Comparison of ENCODE assay signal across 8 mouse cellular contexts in genomic region chr4:22017656-22018379, GRCm38 (mm10).
DNase-seq lines count a peak whose midpoint lies in the region; ATAC-seq and TF ChIP-seq lines count a peak whose summit lies in the region.

No protein-coding gene starts in this region.

- H3K27me3 ChIP-seq in E14TG2a.4 (ENCODE audit: insufficient read depth, low read length) = no peaks in the 10 kb centered on the region
- no peaks in the 10 kb centered on the region for H3K27me3 ChIP-seq in kidney, postnatal 0 days (ENCODE audit: insufficient read depth, low read length)
- no peaks in the 10 kb centered on the region for H3K27me3 ChIP-seq in limb, embryonic 14.5 days (ENCODE audit: control insufficient read depth, insufficient read depth, low read length)

- H3K4me1 ChIP-seq in E14TG2a.4 (replicated peaks; ENCODE audit: low read depth, low read length) = no peaks in the 10 kb centered on the region
- H3K4me1 ChIP-seq in kidney, postnatal 0 days (replicated peaks; ENCODE audit: insufficient read depth, low read length) = no peaks in the 10 kb centered on the region
- no peaks in the 10 kb centered on the region for H3K4me1 ChIP-seq in limb, embryonic 14.5 days (ENCODE audit: control insufficient read depth, insufficient read depth, low read length)

- TF ChIP-seq POLR2A in limb, embryonic 14.5 days (IDR thresholded peaks at IDR 0.05; ENCODE audit: borderline replicate concordance, extremely low read depth, insufficient read depth, insufficient read length) = no peak

- peak; percentile 76 for TF ChIP-seq CTCF in E14TG2a.4 (conservative IDR thresholded peaks at IDR 0.05; ENCODE audit: low read length)
- TF ChIP-seq CTCF in kidney, postnatal 0 days (IDR thresholded peaks at IDR 0.05; ENCODE audit: low read depth) = peak; percentile 87

- 16% methylated on average over 9 of the region's 9 CpGs for WGBS in kidney, postnatal 0 days
- WGBS in limb, embryonic 14.5 days = 12% methylated on average over 9 of the region's 9 CpGs

- no peak; the same call in 1 of the 2 replicates for ATAC-seq in kidney, postnatal 0 days (replicated peaks; ENCODE audit: low FRiP score, low read depth)
- ATAC-seq in limb, embryonic 14.5 days (ENCODE audit: low FRiP score, low read depth) = peak; percentile 57
- ATAC-seq in granulocyte monocyte progenitor cell, adult 5-6 weeks (replicated peaks; ENCODE audit: poor library complexity, severe bottlenecking) = no peak

- intact Hi-C loops in gastrocnemius, postnatal 14 days (cut with DNase I; ENCODE audit: low total_unique reads) = no loop called here

- no peak overlapping the region for H3K4me3 ChIP-seq in E14TG2a.4 (replicated peaks; ENCODE audit: low read length)
- H3K4me3 ChIP-seq in kidney, postnatal 0 days (replicated peaks; ENCODE audit: low read depth, low read length) = no peak overlapping the region
- H3K4me3 ChIP-seq in limb, embryonic 14.5 days (replicated peaks; ENCODE audit: low read length) = no peak overlapping the region

- no peaks in the 10 kb centered on the region for H3K9me3 ChIP-seq in E14TG2a.4 (ENCODE audit: low read length)
- H3K9me3 ChIP-seq in kidney, postnatal 0 days (replicated peaks; ENCODE audit: low read length) = no peaks in the 10 kb centered on the region
- H3K9me3 ChIP-seq in limb, embryonic 14.5 days (ENCODE audit: control insufficient read depth, low read length) = no peaks in the 10 kb centered on the region

- DNase-seq in 416B (ENCODE audit: low read depth) = peak; percentile 61
- DNase-seq in cerebellum, postnatal 10 days = peak; percentile 76 to 89
- peak; percentile 9 for DNase-seq in gastrocnemius, postnatal 14 days
- peak; percentile 79 for DNase-seq in kidney, postnatal 0 days (ENCODE audit: low spot score)
- DNase-seq in limb, embryonic 14.5 days (ENCODE audit: low spot score) = peak; percentile 94
- peak; percentile 75 for DNase-seq in right cerebral cortex, adult 18-20 months

- no peak overlapping the region for H3K4me2 ChIP-seq in kidney, postnatal 0 days (ENCODE audit: low read length)
- H3K4me2 ChIP-seq in limb, embryonic 14.5 days (replicated peaks; ENCODE audit: low read depth, low read length, severe bottlenecking) = 0 out of 2 replicates have a peak overlapping the region, but pooled peaks have one; percentile 7

- H3K9ac ChIP-seq in kidney, postnatal 0 days (ENCODE audit: low read depth, low read length) = no peak overlapping the region
- no peak overlapping the region for H3K9ac ChIP-seq in limb, embryonic 14.5 days (ENCODE audit: low read depth, low read length, severe bottlenecking)

- H3K36me3 ChIP-seq in E14TG2a.4 (ENCODE audit: insufficient read depth, low read length) = no peaks in the 10 kb centered on the region
- H3K36me3 ChIP-seq in kidney, postnatal 0 days (ENCODE audit: insufficient read depth, low read length) = no peaks in the 10 kb centered on the region
- no peaks in the 10 kb centered on the region for H3K36me3 ChIP-seq in limb, embryonic 14.5 days (ENCODE audit: control insufficient read depth, insufficient read depth, low read length)

- no peak overlapping the region for H3K27ac ChIP-seq in kidney, postnatal 0 days
- H3K27ac ChIP-seq in limb, embryonic 14.5 days (replicated peaks; ENCODE audit: low read depth, low read length) = no peak overlapping the region

Comparison
In these comparisons a context has a peak if more than half of its experiments do, and no peak if none do; other contexts are left out.
1. DNase-seq: peak in every context shown above with its lines; median percentile 94 in limb, embryonic 14.5 days; 82 in cerebellum, postnatal 10 days; 79 in kidney, postnatal 0 days; 75 in right cerebral cortex, adult 18-20 months; 61 in 416B; 9 in gastrocnemius, postnatal 14 days.